In genomic region chr7:120205989-120206388, GRCm38 (mm10) we compare ENCODE assay signal across 21 mouse cellular contexts. TPM values are rescaled to one million over a fixed set of nuclear protein-coding genes. Genes with fewer than 3 reads are reported as not detected.
DNase-seq lines count a peak whose midpoint lies in the region; ATAC-seq and TF ChIP-seq lines count a peak whose summit lies in the region.
"Had no signal": no experiment of that assay in that cellular context is flagged by ENCODE, and none has a peak within 500 bp of the region (broad histone marks: within the 10 kb centered on the region; RNA-seq: fewer than 3 reads in every experiment).

No protein-coding gene starts in this region.

- H3K4me2 ChIP-seq in stomach, embryonic 15.5 days, result peak overlapping the region; percentile 6; the same call in 1 of the 2 replicates
- no peak overlapping the region for H3K4me2 ChIP-seq in stomach, postnatal 0 days (replicated peaks; ENCODE audit: low read depth)
- H3K4me2 ChIP-seq in lung, embryonic 16.5 days (ENCODE audit: low read depth, low read length), result no peak overlapping the region
- H3K4me2 ChIP-seq in stomach, embryonic 16.5 days (ENCODE audit: low read depth, low read length), result peak overlapping the region; percentile 7; the same call in 1 of the 2 replicates
- H3K4me2 ChIP-seq: embryonic facial prominence, embryonic 12.5 days; kidney, embryonic 15.5 days; liver, embryonic 15.5 days had no signal

- H3K27ac ChIP-seq in stomach, embryonic 15.5 days, result no peak overlapping the region
- H3K27ac ChIP-seq in stomach, postnatal 0 days (replicated peaks), result no peak overlapping the region
- no peak overlapping the region for H3K27ac ChIP-seq in lung, embryonic 16.5 days (ENCODE audit: low read length)
- no peak overlapping the region for H3K27ac ChIP-seq in stomach, embryonic 16.5 days (ENCODE audit: low read length)
- H3K27ac ChIP-seq: embryonic facial prominence, embryonic 12.5 days; forebrain, embryonic 10.5 days; heart, adult 2 months; kidney, embryonic 15.5 days; liver, embryonic 15.5 days had no signal

- H3K27me3 ChIP-seq in stomach, embryonic 15.5 days (replicated peaks), result peaks cover 12% of the 10 kb centered on the region
- peaks cover 2% of the 10 kb centered on the region; the same call in 1 of the 2 replicates for H3K27me3 ChIP-seq in stomach, postnatal 0 days (ENCODE audit: control insufficient read depth, insufficient read depth, low read length)
- peaks cover 9% of the 10 kb centered on the region for H3K27me3 ChIP-seq in lung, embryonic 16.5 days (ENCODE audit: control insufficient read depth, insufficient read depth, low read depth, low read length)
- peaks cover 9% of the 10 kb centered on the region for H3K27me3 ChIP-seq in stomach, embryonic 16.5 days (ENCODE audit: control insufficient read depth, insufficient read depth, low read length)

- TF ChIP-seq CTCF in stomach, postnatal 0 days (IDR thresholded peaks at IDR 0.05; ENCODE audit: low read depth), result no peak

- ATAC-seq in stomach, embryonic 15.5 days (ENCODE audit: insufficient read depth, low FRiP score, low read depth), result no peak
- no peak; the same call in 1 of the 2 replicates for ATAC-seq in stomach, postnatal 0 days (ENCODE audit: low FRiP score, low TSS enrichment)
- peak; percentile 65; the same call in 1 of the 2 replicates for ATAC-seq in lung, embryonic 16.5 days (ENCODE audit: low read depth)
- ATAC-seq in stomach, embryonic 16.5 days (ENCODE audit: insufficient read depth, low FRiP score), result no peak; the same call in 1 of the 2 replicates
- ATAC-seq: hindbrain, embryonic 16.5 days had no signal

- WGBS in stomach, embryonic 15.5 days, result 40% methylated on average over 9 of the region's 9 CpGs
- 40% methylated on average over 9 of the region's 9 CpGs for WGBS in stomach, postnatal 0 days
- WGBS in lung, embryonic 16.5 days, result 29% methylated on average over 9 of the region's 9 CpGs
- 36% methylated on average over 9 of the region's 9 CpGs for WGBS in stomach, embryonic 16.5 days

- H3K36me3 ChIP-seq in stomach, embryonic 15.5 days, result no peaks in the 10 kb centered on the region
- no peaks in the 10 kb centered on the region for H3K36me3 ChIP-seq in stomach, postnatal 0 days (ENCODE audit: control insufficient read depth, insufficient read depth, low read length)
- no peaks in the 10 kb centered on the region for H3K36me3 ChIP-seq in lung, embryonic 16.5 days (ENCODE audit: control insufficient read depth, insufficient read depth, low read length)
- no peaks in the 10 kb centered on the region for H3K36me3 ChIP-seq in stomach, embryonic 16.5 days (ENCODE audit: control insufficient read depth, insufficient read depth, low read length)
- H3K36me3 ChIP-seq: embryonic facial prominence, embryonic 12.5 days; forebrain, embryonic 10.5 days; kidney, embryonic 15.5 days; liver, embryonic 15.5 days had no signal

- TF ChIP-seq EP300 in stomach, postnatal 0 days (optimal IDR thresholded peaks at IDR 0.05), result no peak

- H3K4me3 ChIP-seq in stomach, embryonic 15.5 days (replicated peaks), result no peak overlapping the region
- H3K4me3 ChIP-seq in stomach, postnatal 0 days (ENCODE audit: low read depth, low read length), result no peak overlapping the region
- H3K4me3 ChIP-seq in lung, embryonic 16.5 days (ENCODE audit: low read length), result no peak overlapping the region
- no peak overlapping the region for H3K4me3 ChIP-seq in stomach, embryonic 16.5 days (replicated peaks; ENCODE audit: low read length)
- H3K4me3 ChIP-seq: embryonic facial prominence, embryonic 12.5 days; forebrain, embryonic 10.5 days; heart, adult 2 months; kidney, embryonic 15.5 days; liver, embryonic 15.5 days had no signal

- peaks cover 8% of the 10 kb centered on the region; the same call in 1 of the 2 replicates for H3K4me1 ChIP-seq in stomach, embryonic 15.5 days
- H3K4me1 ChIP-seq in stomach, postnatal 0 days (replicated peaks; ENCODE audit: control insufficient read depth, insufficient read depth), result no peaks in the 10 kb centered on the region
- H3K4me1 ChIP-seq in lung, embryonic 16.5 days (replicated peaks; ENCODE audit: control insufficient read depth, insufficient read depth, low read length), result peaks cover 10% of the 10 kb centered on the region
- peaks cover 9% of the 10 kb centered on the region; the same call in 1 of the 2 replicates for H3K4me1 ChIP-seq in stomach, embryonic 16.5 days (ENCODE audit: control insufficient read depth, insufficient read depth, low read length)
- H3K4me1 ChIP-seq: liver, embryonic 15.5 days had no signal

- peak; percentile 20 for DNase-seq in adrenal gland, adult 2 months
- DNase-seq in adrenal gland, postnatal 14 days, result no peak
- DNase-seq in stomach, postnatal 0 days (ENCODE audit: low spot score), result no peak
- no peak for DNase-seq in layer of hippocampus, adult 18-20 months (ENCODE audit: low spot score in 2 of 2)
- no peak for DNase-seq in cerebellum, postnatal 10 days
- DNase-seq: B cell, adult 2 months; cerebellum, adult 11 months; midbrain, embryonic 14.5 days; thymus, postnatal 4 days had no signal

- H3K9me3 ChIP-seq in stomach, embryonic 15.5 days, result no peaks in the 10 kb centered on the region
- no peaks in the 10 kb centered on the region for H3K9me3 ChIP-seq in stomach, postnatal 0 days (ENCODE audit: control insufficient read depth, low read length)
- H3K9me3 ChIP-seq in lung, embryonic 16.5 days (ENCODE audit: control insufficient read depth, low read length), result no peaks in the 10 kb centered on the region
- no peaks in the 10 kb centered on the region for H3K9me3 ChIP-seq in stomach, embryonic 16.5 days (replicated peaks; ENCODE audit: control insufficient read depth, low read length)
- H3K9me3 ChIP-seq: embryonic facial prominence, embryonic 12.5 days; kidney, embryonic 15.5 days; liver, embryonic 15.5 days had no signal

- no peak overlapping the region for H3K9ac ChIP-seq in stomach, embryonic 15.5 days
- no peak overlapping the region for H3K9ac ChIP-seq in stomach, postnatal 0 days (ENCODE audit: low read length)
- H3K9ac ChIP-seq in lung, embryonic 16.5 days (ENCODE audit: low read length), result no peak overlapping the region
- H3K9ac ChIP-seq in stomach, embryonic 16.5 days (ENCODE audit: low read length), result no peak overlapping the region
- H3K9ac ChIP-seq: embryonic facial prominence, embryonic 12.5 days; kidney, embryonic 15.5 days; liver, embryonic 15.5 days had no signal

RNA-seq across cellular contexts. Expression of gene Abca14, which starts 2.2 kb away (rescaled TPM):
- total RNA-seq in adrenal gland, adult 2 months (2021), result not detected
- polyA plus RNA-seq in adrenal gland, adult 2 months (2012; rRNA removed), result not detected in 2 replicates
- total RNA-seq in adrenal gland, postnatal 14 days (2021), result not detected in 2 replicates
- not detected in 2 replicates for polyA plus RNA-seq in stomach, embryonic 15.5 days (2015; fragmentation: Nextera tagmentation; extraction: Ambion mirVana)
- polyA plus RNA-seq in stomach, postnatal 0 days (2015; fragmentation: Nextera tagmentation; extraction: Ambion mirVana), result 0.07 TPM in 1 of 2 replicates, not detected in the other
- polyA plus RNA-seq in lung, embryonic 16.5 days (2015; fragmentation: Nextera tagmentation; extraction: Ambion mirVana), result not detected in 2 replicates
- polyA plus RNA-seq in stomach, embryonic 16.5 days (2015; fragmentation: Nextera tagmentation; extraction: Ambion mirVana), result not detected in 2 replicates
- total RNA-seq in layer of hippocampus, adult 18-20 months (2021), result not detected
- total RNA-seq: heart, adult 2 months had no signal
- polyA plus RNA-seq: embryonic facial prominence, embryonic 12.5 days; forebrain, embryonic 10.5 days; heart, adult 2 months; hindbrain, embryonic 16.5 days; limb, embryonic 11.5 days; liver, embryonic 15.5 days; midbrain, embryonic 14.5 days; neural tube, embryonic 11.5 days; stomach, embryonic 14.5 days had no signal

RNA-seq across cellular contexts. Expression of gene Crym, which starts 4.1 kb away (rescaled TPM):
- 10 to 100 TPM in 1 of 2 experiments, under 1 TPM in 1; 0.81 to 11.0 TPM for total RNA-seq in adrenal gland, adult 2 months (2021)
- polyA plus RNA-seq in adrenal gland, adult 2 months (2012; rRNA removed), result 0.71 and 6.7 TPM in 2 replicates
- 1.9 and 3.1 TPM in 2 replicates for total RNA-seq in adrenal gland, postnatal 14 days (2021)
- 5.2 and 6.7 TPM in 2 replicates for polyA plus RNA-seq in stomach, embryonic 15.5 days (2015; fragmentation: Nextera tagmentation; extraction: Ambion mirVana)
- polyA plus RNA-seq in stomach, postnatal 0 days (2015; fragmentation: Nextera tagmentation; extraction: Ambion mirVana), result 4.6 and 5.0 TPM in 2 replicates
- 3.1 and 3.5 TPM in 2 replicates for polyA plus RNA-seq in lung, embryonic 16.5 days (2015; fragmentation: Nextera tagmentation; extraction: Ambion mirVana)
- polyA plus RNA-seq in stomach, embryonic 16.5 days (2015; fragmentation: Nextera tagmentation; extraction: Ambion mirVana), result 7.8 and 10.6 TPM in 2 replicates
- 100 to 1,000 TPM; 255 to 271 TPM for total RNA-seq in layer of hippocampus, adult 18-20 months (2021)

RNA-seq across cellular contexts. Expression of gene Anks4b, which starts 32.3 kb away (rescaled TPM):
- total RNA-seq in adrenal gland, adult 2 months (2021), result under 1 TPM; 0.40 to 0.48 TPM
- polyA plus RNA-seq in adrenal gland, adult 2 months (2012; rRNA removed), result not detected in 2 replicates
- total RNA-seq in adrenal gland, postnatal 14 days (2021), result 0.26 and 2.1 TPM in 2 replicates
- polyA plus RNA-seq in stomach, embryonic 15.5 days (2015; fragmentation: Nextera tagmentation; extraction: Ambion mirVana), result 2.7 and 3.2 TPM in 2 replicates
- 1.1 and 1.2 TPM in 2 replicates for polyA plus RNA-seq in stomach, postnatal 0 days (2015; fragmentation: Nextera tagmentation; extraction: Ambion mirVana)
- polyA plus RNA-seq in lung, embryonic 16.5 days (2015; fragmentation: Nextera tagmentation; extraction: Ambion mirVana), result not detected in 2 replicates
- polyA plus RNA-seq in stomach, embryonic 16.5 days (2015; fragmentation: Nextera tagmentation; extraction: Ambion mirVana), result 1.4 and 2.0 TPM in 2 replicates
- total RNA-seq in layer of hippocampus, adult 18-20 months (2021), result under 1 TPM; 0.30 to 0.32 TPM
- polyA plus RNA-seq: heart, adult 2 months; hindbrain, embryonic 16.5 days; limb, embryonic 11.5 days; midbrain, embryonic 14.5 days; neural tube, embryonic 11.5 days; stomach, embryonic 14.5 days had no signal

Comparison
In these comparisons a context has a peak if more than half of its experiments do, and no peak if none do; other contexts are left out.
1. H3K4me2 ChIP-seq: peak in stomach, embryonic 15.5 days (single experiment) and stomach, embryonic 16.5 days (single experiment); none in stomach, postnatal 0 days (single experiment) and lung, embryonic 16.5 days (single experiment).